Mouse (Mus musculus) testis, adult 2 months (tissue): ENCODE data around the gene Kirrel. TPM values are rescaled to one million over a fixed set of nuclear protein-coding genes. Genes with fewer than 3 reads are reported as not detected.

Experiments
- H3K27ac ChIP-seq: fragments of 200-500 bp; 2 replicates; pipeline ENCODE4 v1.5.1; 2012; ENCODE audit warnings: low read depth, low read length; ENCODE audit not compliant: control insufficient read depth, insufficient read depth
- H3K27me3 ChIP-seq: fragments of 200-500 bp; 2 replicates; pipeline ENCODE4 v1.6.1; 2012; ENCODE audit warnings: mild to moderate bottlenecking, low read length, moderate library complexity; ENCODE audit not compliant: control insufficient read depth, insufficient read depth
- H3K36me3 ChIP-seq: fragments of 200-500 bp; 2 replicates; pipeline ENCODE4 v1.6.1; 2012; ENCODE audit warnings: mild to moderate bottlenecking, low read length; ENCODE audit not compliant: control insufficient read depth, insufficient read depth
- H3K4me1 ChIP-seq: fragments of 200-500 bp; 2 replicates; pipeline ENCODE4 v1.6.1; 2012; ENCODE audit warnings: low read length; ENCODE audit not compliant: control insufficient read depth, insufficient read depth
- H3K4me3 ChIP-seq: fragments of 200-500 bp; 2 replicates; pipeline ENCODE4 v1.5.1; 2012; ENCODE audit warnings: low read depth, mild to moderate bottlenecking, low read length, moderate library complexity, mixed read lengths; ENCODE audit not compliant: control insufficient read depth
- CTCF ChIP-seq: fragments of 200-500 bp; IDR thresholded peaks from 2 replicates; pipeline ENCODE4 v1.5.1; 2012; ENCODE audit warnings: low read depth, mild to moderate bottlenecking, inconsistent platforms, low read length, moderate library complexity; ENCODE audit not compliant: control insufficient read depth, insufficient read depth, insufficient replicate concordance
- POLR2A ChIP-seq: fragments of 200-500 bp; IDR thresholded peaks from 2 replicates; pipeline ENCODE4 v1.6.1; 2012; ENCODE audit warnings: low read depth, mild to moderate bottlenecking, inconsistent platforms, low read length, moderate library complexity; ENCODE audit not compliant: control insufficient read depth
- polyA plus RNA-seq: library from polyadenylated mRNA; depleted of rRNA; stranded (reverse); fragments of >200 nt; gene quantifications from 2 replicates; pipeline ENCODE4 v1.2.3, GENCODE M21; 2012

Gene Kirrel
- polyA plus RNA-seq, 1 experiment: 1.8 TPM

GRCm38 (mm10) chr3:87077681-87078080 lies 96.9 kb downstream of the Kirrel start:
- no peak overlapping the region for H3K4me3 ChIP-seq
- TF ChIP-seq CTCF (no peak), POLR2A (no peak)
- H3K27ac ChIP-seq: no peak overlapping the region

DNA sequence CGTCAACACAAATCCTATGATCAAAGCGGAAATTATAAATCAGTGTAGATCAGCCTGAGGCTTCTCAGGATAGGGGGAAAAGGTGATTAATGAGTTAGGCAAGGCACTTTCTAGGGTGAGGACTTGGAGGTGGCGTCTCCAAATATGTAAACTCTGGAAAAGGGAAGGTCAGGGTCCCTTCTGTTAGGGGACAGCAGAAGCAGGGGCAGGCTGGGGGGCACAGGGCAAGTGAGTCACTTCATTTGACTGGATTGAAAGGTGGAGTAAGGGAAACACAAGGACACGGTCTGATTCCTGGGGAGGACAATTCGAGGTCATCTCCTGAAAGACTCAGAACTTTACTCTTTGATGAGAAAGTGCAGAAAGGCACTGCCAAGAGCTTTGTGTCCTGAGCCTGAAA lies 97.6 kb downstream of the Kirrel start:
- no peak for TF ChIP-seq POLR2A
- H3K27me3 ChIP-seq: no peaks in the 10 kb centered on the region
- H3K4me3 ChIP-seq: no peak overlapping the region; the same call in 1 of the 2 replicates
- H3K27ac ChIP-seq: no peak overlapping the region
- no peaks in the 10 kb centered on the region for H3K4me1 ChIP-seq
- H3K36me3 ChIP-seq: no peaks in the 10 kb centered on the region

More at GRCm38 (mm10) chr3:87077681-87078080, 96.9 kb downstream of the Kirrel start:
- no peaks in the 10 kb centered on the region for H3K36me3 ChIP-seq
- H3K4me1 ChIP-seq: no peaks in the 10 kb centered on the region
- H3K27me3 ChIP-seq: no peaks in the 10 kb centered on the region

GRCm38 (mm10) chr3:87076161-87076560 lies 98.4 kb downstream of the Kirrel start:
- no peaks in the 10 kb centered on the region for H3K36me3 ChIP-seq
- no peak overlapping the region for H3K27ac ChIP-seq
- H3K27me3 ChIP-seq: no peaks in the 10 kb centered on the region
- no peak for TF ChIP-seq POLR2A
- TF ChIP-seq CTCF: no peak
- H3K4me1 ChIP-seq: no peaks in the 10 kb centered on the region
- no peak overlapping the region for H3K4me3 ChIP-seq

DNA sequence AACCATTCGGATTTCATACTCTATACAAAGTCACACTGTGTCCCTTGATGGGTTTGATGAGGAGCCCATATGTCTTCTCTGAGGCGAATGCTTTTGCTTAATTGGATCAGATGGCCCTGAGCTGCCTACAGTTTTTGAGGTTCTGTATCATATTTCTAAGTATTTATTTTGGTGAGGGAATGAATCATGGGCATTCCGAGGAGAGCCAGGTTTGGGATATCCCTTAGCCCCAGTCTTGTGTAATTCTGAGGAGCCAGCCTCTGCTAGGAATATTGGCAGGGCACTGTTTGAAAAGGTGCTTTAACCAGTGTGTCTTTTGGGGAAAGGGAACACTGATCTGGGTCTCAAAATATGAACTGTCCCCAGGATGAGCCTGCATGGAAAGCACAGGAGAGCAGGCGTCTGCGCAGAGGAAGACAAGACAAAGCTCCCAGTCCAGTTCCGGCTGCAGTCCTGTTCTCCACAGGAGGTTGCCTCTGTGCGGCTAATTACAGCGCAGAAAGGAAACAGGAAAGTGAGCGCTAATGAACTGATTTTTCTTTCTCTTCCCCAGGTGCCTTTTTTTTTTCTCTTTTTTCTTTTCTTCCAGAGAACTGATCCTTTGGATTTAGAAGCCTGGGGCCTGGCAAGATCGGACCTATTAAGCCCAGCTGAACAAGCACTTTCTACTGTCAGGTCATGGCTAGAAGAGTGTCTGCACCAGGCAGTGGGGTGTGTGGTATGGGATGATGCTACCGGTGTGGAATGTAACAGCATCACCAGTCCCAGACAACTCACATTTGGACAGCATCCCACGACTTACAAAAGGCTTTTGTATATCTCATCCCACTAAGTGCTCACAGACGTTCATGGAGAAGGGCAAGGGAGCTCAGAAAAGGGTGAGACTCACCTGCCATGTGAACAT lies 101.7 kb downstream of the Kirrel start:
- Histone ChIP-seq H3K4me3 (no peak overlapping the region), H3K4me1 (no peaks in the 10 kb centered on the region), H3K27me3 (no peaks in the 10 kb centered on the region), H3K36me3 (no peaks in the 10 kb centered on the region), H3K27ac (no peak overlapping the region)
- TF ChIP-seq CTCF: no peak
- no peak for TF ChIP-seq POLR2A

- Histone ChIP-seq H3K4me3 (no peak overlapping the region), H3K4me1 (no peaks in the 10 kb centered on the region), H3K27ac (no peak overlapping the region), H3K27me3 (no peaks in the 10 kb centered on the region), H3K36me3 (no peaks in the 10 kb centered on the region)
- TF ChIP-seq POLR2A (no peak), CTCF (no peak)
Measured at GRCm38 (mm10) chr3:87072191-87072590, 102.4 kb downstream of the Kirrel start.

DNA sequence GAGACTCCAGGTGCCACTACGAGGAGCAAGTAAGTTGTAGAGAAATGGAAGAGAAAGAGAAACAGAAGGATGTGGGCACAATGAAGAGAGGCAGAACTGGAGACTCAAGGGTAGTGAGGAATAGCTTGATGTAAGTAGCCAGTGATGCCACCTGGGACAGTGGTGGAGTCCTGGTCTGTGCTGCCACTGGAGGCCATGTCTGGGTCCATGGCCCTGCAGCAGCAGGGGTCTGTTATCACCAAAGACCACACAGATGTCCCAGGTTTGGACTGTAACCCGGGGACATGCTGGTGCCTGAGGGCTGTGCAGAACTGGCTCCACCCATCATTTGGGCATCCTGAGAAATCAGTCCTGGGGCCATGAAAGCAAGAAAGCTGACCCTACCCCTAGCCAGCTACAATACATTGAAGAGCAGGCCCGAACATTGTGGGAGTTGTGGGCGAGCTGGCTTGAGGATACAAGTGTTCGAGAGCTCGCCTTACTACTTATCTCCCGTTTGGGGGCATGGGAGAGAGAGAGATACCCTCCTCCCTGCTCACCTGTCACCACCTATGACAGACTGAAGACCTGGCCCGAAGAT lies 107.1 kb downstream of the Kirrel start:
- H3K27ac ChIP-seq: no peak overlapping the region
- H3K4me3 ChIP-seq: no peak overlapping the region

DNA sequence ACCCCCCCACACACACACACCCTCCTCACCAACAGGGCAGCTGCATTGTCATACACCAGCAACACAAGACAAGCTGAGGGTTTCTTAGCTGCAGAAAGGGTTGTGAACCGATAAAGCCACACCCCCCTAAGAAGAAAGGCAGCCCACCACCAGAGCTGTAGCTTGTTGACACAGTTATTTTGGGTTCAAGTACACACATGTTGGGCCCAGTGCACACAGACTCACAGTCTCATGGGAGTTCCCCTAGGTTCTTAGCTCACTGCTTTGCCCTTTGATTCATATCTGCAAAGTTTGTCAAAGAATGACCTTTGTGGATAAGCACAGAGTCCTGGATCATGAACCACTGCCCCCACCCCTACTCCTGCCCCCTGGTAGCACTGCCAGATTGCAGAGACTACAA lies 120.6 kb downstream of the Kirrel start:
- Histone ChIP-seq H3K27ac (no peak overlapping the region), H3K4me3 (no peak overlapping the region), H3K27me3 (no peaks in the 10 kb centered on the region), H3K4me1 (no peaks in the 10 kb centered on the region), H3K36me3 (no peaks in the 10 kb centered on the region)
- TF ChIP-seq POLR2A (no peak), CTCF (no peak)

More for the DNA sequence above, 107.1 kb downstream of the Kirrel start:
- H3K4me1 ChIP-seq: no peaks in the 10 kb centered on the region
- H3K36me3 ChIP-seq: no peaks in the 10 kb centered on the region
- TF ChIP-seq CTCF (no peak), POLR2A (no peak)
- no peaks in the 10 kb centered on the region for H3K27me3 ChIP-seq
